Mouse (Mus musculus): ENCODE measurements around the gene Atg7.

DNA sequence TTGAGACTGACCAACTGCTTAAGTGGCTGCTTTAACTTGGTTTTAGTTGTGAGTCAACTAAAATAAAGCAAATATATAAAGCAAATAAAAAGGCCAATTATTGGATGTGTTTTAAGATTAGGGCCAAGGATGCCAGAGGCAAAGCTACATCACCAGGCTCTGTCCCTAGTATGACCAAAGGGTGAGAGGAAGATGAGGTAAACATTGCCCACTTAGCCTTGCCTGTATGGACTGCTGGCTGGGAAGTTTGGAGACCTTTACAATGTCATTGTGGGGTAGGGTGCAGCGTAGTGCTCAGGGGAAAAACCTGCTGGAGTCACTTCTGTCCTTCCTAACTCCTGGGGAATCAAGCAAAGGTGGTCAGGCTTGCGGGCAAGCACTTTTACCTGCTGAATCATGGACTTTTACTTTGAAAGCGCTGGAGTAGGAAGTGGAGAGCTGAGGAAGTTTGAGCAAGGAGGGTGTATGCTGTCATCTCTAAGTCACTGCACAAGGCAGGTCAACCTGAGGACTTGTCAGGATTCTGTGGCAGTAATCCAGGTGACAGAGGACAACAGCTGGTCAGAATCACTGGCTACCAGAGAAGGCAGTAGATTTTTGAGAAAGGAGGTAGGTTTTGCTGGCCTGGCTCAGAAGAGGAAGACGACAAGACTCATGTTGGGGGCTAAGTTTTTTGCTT is 5.6 kb downstream of the Atg7 start:
- TF ChIP-seq CTCF (IDR thresholded peaks at IDR 0.05; ENCODE audit: insufficient read depth, low read depth, low read length) (no peak), POLR2A (IDR thresholded peaks at IDR 0.05; ENCODE audit: insufficient read depth, low read depth, low read length) (no peak)

All from olfactory bulb, adult 2 months (tissue).